25 mouse cellular contexts compared by ENCODE assay signal in the genomic region with DNA sequence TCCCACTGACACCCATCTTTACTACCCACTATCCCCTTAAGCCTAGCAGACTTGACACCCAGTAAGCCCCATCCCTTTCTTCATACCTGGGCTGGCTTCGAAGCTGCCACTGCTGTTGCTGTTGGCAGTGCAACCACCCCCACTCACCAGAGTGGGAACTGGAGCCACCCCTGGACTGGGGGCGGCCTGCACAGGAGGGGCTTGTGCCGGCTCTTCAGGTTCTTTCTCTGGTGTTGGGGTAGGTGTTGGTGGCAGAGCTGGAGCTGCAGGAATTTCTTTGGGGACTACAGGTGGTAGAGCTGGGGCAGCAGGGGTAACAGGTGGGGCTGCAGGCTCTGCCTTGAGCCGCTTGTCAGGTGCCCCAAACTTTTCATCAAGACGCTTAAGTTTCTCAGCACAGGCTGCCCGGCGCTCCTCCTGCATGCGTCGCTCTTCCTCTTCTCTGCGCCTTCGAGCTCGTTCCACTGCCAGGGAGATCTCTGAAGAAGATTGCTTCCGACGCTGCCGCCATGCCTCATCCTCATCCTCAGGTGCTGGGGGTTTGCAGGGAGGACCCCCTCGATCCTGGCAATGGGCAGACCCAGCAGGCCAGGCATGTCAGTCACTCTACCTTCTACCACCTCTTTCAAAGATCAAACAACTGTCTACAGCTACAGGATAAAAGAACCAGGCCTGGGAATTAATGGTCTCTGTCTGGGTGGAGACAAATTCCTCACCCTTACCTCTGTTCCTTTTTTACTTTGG. TPM values are rescaled to one million over a fixed set of nuclear protein-coding genes. Genes with fewer than 3 reads are reported as not detected.
"Had no signal": no experiment of that assay in that cellular context is flagged by ENCODE, and none has a peak within 500 bp of the region (broad histone marks: within the 10 kb centered on the region; RNA-seq: fewer than 3 reads in every experiment).

No protein-coding gene starts in this region.

- H3K4me2 ChIP-seq: heart, embryonic 11.5 days; hindbrain, embryonic 12.5 days; hindbrain, embryonic 14.5 days; intestine, embryonic 15.5 days; limb, embryonic 12.5 days; liver, embryonic 11.5 days; liver, embryonic 13.5 days had no signal

- H3K4me3 ChIP-seq: gastrocnemius, adult 2 months; heart, adult 2 months; hindbrain, embryonic 12.5 days; intestine, embryonic 15.5 days; layer of hippocampus, adult 2 months; left cerebral cortex, adult 2 months; limb, embryonic 10.5 days; limb, embryonic 12.5 days; liver, embryonic 13.5 days had no signal

- H3K9ac ChIP-seq: hindbrain, embryonic 12.5 days; hindbrain, embryonic 14.5 days; intestine, embryonic 15.5 days; limb, embryonic 12.5 days; liver, embryonic 13.5 days had no signal

- H3K27ac ChIP-seq: gastrocnemius, adult 2 months; heart, adult 2 months; hindbrain, embryonic 12.5 days; hindbrain, embryonic 14.5 days; intestine, embryonic 15.5 days; layer of hippocampus, adult 2 months; left cerebral cortex, adult 2 months; limb, embryonic 10.5 days; limb, embryonic 12.5 days; liver, embryonic 13.5 days had no signal

- H3K27me3 ChIP-seq: hindbrain, embryonic 12.5 days; intestine, embryonic 15.5 days; limb, embryonic 12.5 days; liver, embryonic 13.5 days had no signal

- H3K9me3 ChIP-seq: hindbrain, embryonic 12.5 days; intestine, embryonic 15.5 days; limb, embryonic 10.5 days; limb, embryonic 12.5 days; liver, embryonic 13.5 days had no signal

- ATAC-seq: hindbrain, embryonic 16.5 days; inflammation-experienced regulatory T-cells, adult 6 months; intestine, embryonic 15.5 days; intestine, postnatal 0 days had no signal

- DNase-seq: gastrocnemius, adult 2 months; gastrocnemius, postnatal 10 days; gastrocnemius, postnatal 25 days; heart, adult 2 months; heart, postnatal 10 days; heart, postnatal 4 days; kidney, adult 18-20 months; kidney, adult 8-10 months; kidney, postnatal 10 days; kidney, postnatal 25 days; kidney, postnatal 4 days; liver; liver, embryonic 13.5 days had no signal

RNA-seq across cellular contexts. Expression of a gene that starts 27.2 kb away (rescaled TPM):
- polyA plus RNA-seq: heart, adult 2 months; hindbrain, embryonic 12.5 days; hindbrain, embryonic 16.5 days; inflammation-experienced regulatory T-cells, adult 6 months had no signal
